Mouse (Mus musculus): Measurements from ENCODE around the gene Gm13697. TPM values are rescaled to one million over a fixed set of nuclear protein-coding genes. Genes with fewer than 3 reads are reported as not detected.

Gene Gm13697
- total RNA-seq, 2 experiments from 2014 or later, result 1.6 to 1.7 TPM

DNA sequence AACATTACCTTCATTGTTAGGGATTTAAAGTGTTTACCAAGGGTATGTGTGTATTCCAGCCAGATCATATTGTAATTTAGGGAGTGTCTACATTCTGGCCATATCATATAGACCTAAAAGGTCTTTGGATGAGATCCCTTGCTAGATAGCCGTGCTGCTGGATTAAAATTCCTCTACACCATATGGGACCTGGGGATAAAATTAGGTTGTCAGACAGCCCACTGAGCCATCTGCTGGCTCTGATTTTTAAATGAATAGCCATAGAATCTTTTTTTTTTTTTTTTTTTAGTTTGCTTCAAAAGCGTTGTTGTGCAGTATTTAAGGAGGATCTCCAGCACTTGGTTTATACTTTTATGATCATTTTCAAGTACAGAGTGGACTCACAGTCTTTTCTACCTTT lies 48.0 kb downstream of the Gm13697 start:
- DNase-seq (ENCODE audit: low spot score in 2 of 2), result peak in 1 of 2 experiments; percentile 6

DNA sequence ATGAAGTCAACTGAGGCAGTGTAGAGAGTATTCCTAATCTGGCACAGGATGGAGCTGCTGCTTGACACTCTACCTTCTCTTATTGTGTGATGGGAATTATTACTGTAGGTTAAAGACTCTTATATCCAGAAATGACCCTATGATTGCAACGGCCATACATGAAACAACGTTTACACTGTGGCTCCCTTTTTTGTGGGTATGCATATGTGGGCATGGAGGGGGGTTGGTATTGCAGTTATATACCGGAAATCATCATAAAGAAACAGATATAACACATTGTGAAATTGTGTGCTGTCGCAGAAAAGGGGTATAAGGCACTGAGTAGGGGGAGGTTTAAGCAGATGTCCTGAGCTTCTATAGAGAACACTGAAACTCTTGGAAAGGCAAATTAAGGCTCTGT lies 51.5 kb downstream of the Gm13697 start:
- no peak for DNase-seq (ENCODE audit: low spot score in 2 of 2)

Other genes starting within 250 kb of the Gm13697 start
- 100 to 1,000 TPM; 203 to 205 TPM for gene Fam171b, start 172.1 kb upstream of the Gm13697 start, total RNA-seq (2021)
- not detected for gene Zswim2, start 43.5 kb upstream of the Gm13697 start, total RNA-seq (2021)
- 1 to 10 TPM; 1.6 to 1.7 TPM for gene Gm13698, start 29.1 kb upstream of the Gm13697 start, total RNA-seq (2021)
- gene Gm13693, start 23.2 kb upstream of the Gm13697 start, total RNA-seq (2021), result 1 to 10 TPM; 1.6 to 1.7 TPM
- gene Gm13695, start 17.4 kb upstream of the Gm13697 start, total RNA-seq (2021), result 1 to 10 TPM in 1 of 2 experiments, not detected in 1; 1.6 TPM
- gene Gm13696, start 11.6 kb upstream of the Gm13697 start, total RNA-seq (2021), result 1 to 10 TPM; 1.6 to 1.7 TPM
- gene Gm13694, start 5.8 kb upstream of the Gm13697 start, total RNA-seq (2021), result 1 to 10 TPM; 1.6 to 1.7 TPM
- 1 to 10 TPM; 1.6 to 1.7 TPM for gene Gm13691, start 5.8 kb downstream of the Gm13697 start, total RNA-seq (2021)